Mouse (Mus musculus) T-cell, adult 2 months (primary cell): ENCODE measurements at regions not wholly inside any gene's neighbourhood (a gene's known extent, or its start where the extent isn't known, plus 50 kb on each side); places are given as distances from the start of the nearest gene placed in this dataset.

Source experiments
- DNase-seq: peaks from one replicate; pipeline ENCODE4 v3.0.0; 2022; ENCODE audit warnings: low spot score

DNA sequence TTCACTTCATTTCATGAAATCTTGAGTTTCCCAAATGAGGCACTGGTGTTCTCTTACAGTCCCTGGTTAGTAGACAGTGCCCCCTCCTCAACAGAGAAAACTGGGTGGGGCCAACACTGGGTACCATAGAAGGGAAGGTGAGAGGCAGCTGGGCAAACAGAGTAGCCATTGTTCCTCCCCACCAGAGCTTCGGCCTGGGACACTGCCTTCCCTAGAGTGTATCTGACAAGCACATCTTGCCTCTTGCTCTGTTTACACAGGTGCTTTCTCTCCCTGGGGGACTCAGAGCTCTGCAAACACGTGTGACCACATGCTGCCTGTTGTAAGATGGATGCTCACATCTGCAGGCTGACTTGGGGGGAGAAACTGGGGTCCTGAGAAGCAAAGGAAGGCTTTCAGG lies 100.8 kb upstream of the Tnp1 start:
- DNase-seq: no peak

DNA sequence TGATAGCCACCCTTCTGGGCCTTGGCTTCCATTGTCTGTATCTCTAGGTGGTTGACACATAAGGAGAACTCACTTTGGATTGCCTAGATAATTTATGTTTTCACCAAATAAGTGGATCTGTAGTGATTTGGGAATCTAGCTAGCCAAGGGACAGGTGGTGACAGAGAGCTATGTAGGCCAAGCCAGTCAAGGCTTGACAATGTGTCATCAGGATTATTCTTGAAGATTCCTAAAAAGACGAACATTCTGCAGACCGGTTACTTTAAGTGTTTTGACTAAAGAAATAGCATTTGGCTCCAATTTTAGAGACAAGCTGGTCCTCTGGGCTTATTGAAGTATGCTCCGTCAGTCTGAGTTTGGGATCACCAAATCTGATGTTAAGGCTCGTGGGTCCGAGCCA lies 100.1 kb upstream of the Tnp1 start:
- no peak for DNase-seq

- no peak for DNase-seq
Observed at GRCm38 (mm10) chr1:73113137-73113536, 97.4 kb upstream of the Tnp1 start.

DNA sequence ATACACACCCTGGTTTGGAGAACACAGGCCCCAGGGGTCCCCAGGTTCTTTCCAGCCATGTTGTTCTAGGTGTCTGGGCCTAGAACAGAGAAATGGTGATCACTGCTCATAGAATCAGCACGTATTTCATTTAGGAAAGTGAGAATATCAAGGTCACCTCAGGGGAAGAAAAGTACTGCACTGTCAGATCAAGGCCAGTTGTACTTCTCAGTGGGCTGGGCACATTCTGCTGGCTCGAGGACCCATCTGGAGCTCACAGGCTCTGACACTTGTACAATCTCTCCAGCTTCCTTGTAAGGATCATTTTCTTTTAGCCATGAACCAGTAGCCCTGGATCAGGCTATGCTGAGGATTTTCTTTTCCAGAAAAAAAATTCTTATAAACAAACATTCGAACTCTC lies 97.0 kb upstream of the Tnp1 start:
- DNase-seq: no peak

DNA sequence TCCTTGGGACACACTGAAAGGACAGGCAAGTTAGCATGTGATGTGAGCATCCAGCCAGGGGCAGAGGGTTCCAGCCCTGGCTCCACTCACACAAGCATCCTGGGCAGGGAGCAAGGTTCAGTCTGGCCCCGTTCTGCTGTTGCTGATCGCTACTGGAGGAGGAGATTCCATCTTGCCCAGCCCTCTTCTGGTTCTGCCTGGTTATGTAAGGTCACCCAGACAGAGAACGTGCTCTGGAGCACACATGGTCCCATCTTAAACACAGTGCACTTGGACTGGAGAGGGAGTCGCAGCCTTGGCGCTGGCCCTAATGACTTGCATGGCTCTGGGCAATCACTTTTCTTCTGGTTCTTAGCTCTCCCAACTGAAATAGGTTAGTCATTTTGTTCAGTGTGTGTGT lies 96.2 kb upstream of the Tnp1 start:
- DNase-seq: no peak

DNA sequence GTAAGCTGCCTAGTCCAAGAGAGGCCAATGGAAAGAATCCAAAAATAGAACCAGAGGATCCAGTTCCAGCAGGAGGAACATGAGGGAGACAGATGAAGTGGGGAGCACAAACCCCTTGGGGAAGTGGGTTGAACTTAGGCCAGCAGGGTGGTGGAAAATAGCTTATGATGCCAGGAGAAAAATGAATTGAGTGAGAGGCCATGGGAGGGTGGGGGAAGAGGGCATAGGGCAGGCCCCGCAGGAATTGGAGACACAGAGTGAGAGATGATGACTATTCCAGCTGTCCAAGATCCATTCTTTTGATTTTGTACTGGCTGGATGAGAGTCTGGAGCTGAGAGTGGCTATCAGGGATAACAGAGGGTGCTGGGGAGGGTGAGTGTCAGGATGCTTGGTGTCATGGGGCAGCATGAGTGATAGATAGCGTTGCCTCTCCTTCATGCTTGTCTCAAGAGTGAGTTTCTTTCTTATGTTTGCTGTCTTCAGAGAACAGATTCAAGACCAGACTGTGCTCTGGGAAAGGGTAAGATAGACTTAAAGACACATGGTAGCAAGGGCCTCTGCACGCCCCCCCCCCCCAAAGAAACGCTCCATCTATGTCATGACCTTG lies 90.3 kb upstream of the Tnp1 start:
- DNase-seq: no peak

DNA sequence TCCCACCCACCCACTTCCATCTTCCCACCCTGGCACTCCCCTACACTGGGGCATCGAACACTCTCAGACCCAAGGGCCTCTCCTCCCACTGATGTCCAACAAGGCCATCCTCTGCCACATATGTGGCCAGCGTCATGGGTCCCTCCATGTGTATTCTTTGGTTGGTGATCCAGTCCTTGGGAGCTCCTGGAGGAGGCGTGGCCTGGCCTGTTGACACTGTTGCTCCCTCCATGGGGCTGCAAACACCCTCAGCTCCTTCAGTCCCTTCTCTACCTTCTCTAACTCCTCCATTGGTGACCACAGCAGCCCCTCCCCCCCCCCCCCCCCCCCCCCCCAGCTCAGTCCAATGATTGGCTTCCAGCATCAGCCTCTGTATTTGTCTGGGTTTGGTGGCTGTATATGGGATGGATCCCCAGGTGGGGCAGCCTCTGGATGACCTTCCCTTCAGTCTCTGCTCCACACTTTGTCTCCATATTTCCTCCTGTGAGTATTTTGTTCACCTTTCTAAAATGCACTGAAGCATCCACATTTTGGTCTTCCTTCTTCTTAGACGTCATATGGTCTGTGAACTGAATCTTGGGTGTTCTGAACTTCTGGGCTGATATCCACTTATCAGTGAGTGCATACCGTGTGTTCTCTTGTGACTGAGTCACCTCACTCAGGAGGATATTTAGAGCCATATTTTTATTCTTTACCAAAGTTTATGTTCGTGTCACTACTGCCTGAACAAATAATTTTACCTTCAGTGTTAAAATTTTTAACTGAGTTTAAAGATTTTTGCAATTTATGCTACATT lies 82.1 kb upstream of the Tnp1 start:
- DNase-seq: no peak

- DNase-seq: no peak
Observed at GRCm38 (mm10) chr1:73089636-73090035, 73.9 kb upstream of the Tnp1 start.

DNA sequence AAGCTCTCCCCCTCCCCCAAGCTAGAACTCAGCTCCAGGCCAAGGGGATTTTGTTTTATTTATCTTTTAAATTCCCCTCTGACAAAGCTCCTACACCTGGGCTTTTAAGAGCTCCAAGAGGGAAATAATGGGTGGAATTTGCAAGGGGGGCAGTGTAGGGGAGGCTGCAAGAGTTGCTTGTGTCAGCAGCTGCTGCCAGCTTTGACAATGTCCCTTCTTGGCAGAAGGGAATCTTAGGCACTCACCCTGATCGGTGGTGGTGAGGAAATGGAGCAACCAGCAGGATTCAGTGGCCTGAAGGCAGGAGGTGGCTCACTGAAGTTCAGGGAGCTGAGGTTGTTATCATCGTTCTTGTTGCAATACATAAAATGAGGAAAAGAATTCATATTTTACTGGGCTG lies 72.8 kb upstream of the Tnp1 start:
- no peak for DNase-seq

- no peak for DNase-seq
Observed at GRCm38 (mm10) chr1:73084946-73085345, 69.2 kb upstream of the Tnp1 start.

DNA sequence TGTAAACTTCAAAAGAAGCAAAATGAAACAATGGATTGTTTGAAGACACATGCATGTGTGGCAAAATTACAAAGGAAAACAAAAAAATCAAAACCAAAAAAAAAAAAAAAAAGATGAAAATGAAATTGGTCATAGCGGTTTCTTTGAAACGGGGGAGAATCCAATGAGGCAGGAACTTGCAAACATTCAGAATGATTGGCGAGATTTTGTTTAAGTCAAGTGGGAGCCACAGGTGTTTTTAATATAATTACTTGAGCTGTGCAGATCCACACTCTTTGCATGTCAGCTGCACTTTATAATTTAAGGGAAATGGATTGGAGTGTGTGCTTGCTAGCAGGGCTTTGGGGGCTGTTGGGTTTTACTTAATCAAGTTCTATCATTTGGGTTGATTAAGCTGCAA lies 67.7 kb upstream of the Tnp1 start:
- no peak for DNase-seq

DNA sequence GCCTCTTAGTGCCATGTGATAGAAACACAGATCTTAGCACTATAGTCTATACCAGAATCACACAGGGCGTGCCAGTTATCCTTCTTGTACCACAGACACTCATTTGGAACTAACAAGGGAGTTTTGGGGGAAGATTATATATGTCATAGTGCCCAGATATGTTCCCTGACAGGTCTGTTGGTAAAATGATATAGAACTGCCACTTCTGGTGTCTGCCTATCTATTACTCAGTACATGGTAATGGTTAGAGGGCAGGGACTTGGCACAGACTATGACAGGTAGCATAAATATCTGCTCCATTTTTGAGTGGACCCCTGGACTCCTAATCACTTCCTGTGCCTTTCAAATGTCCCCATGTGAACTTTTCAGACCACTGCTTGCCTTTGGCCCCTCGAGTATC lies 63.8 kb upstream of the Tnp1 start:
- no peak for DNase-seq

GRCm38 (mm10) chr1:73077156-73077555 lies 61.4 kb upstream of the Tnp1 start:
- no peak for DNase-seq

- no peak for DNase-seq
Observed at GRCm38 (mm10) chr1:73075699-73076373, 60.1 kb upstream of the Tnp1 start.

DNA sequence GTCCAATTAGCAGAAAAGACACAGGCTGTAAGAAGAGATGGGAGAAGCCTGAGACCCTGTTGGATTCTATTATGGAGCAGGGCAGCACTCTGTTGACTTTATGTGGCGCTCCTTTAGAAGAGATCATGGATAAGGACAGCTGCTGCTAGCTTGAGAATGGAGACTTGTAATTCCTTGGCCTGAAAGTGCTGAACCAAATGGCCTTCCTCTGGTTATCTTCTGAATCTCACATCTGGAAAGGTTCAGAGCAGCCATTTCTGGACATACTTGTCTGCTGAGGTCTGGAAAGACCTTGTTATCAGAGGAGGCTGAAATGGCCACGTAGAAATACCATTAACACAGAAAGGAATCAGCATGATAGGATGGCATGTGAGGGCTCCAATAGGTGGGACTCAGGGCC lies 59.5 kb upstream of the Tnp1 start:
- DNase-seq: no peak

DNA sequence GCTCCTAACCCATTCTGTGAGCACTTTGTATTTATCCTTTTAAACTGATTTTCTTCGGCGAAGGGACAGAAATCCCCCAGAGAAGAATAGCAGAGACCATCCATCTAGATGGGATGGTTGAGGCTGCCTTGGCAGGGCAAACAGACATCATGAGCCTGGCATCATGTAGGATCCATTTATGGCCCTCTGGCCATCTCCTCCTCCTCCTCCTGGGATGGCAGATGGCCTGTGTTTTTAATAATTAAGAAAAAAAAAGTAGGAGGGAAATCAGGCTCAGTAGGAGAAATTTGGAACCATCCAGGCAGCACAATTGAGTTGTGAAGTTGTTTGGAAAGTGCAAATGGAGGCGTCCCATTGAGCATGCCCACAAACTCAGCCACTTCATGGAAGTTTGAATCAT lies 58.8 kb upstream of the Tnp1 start:
- no peak for DNase-seq

- DNase-seq: no peak
Observed at GRCm38 (mm10) chr1:73072237-73072904, 56.7 kb upstream of the Tnp1 start.

DNA sequence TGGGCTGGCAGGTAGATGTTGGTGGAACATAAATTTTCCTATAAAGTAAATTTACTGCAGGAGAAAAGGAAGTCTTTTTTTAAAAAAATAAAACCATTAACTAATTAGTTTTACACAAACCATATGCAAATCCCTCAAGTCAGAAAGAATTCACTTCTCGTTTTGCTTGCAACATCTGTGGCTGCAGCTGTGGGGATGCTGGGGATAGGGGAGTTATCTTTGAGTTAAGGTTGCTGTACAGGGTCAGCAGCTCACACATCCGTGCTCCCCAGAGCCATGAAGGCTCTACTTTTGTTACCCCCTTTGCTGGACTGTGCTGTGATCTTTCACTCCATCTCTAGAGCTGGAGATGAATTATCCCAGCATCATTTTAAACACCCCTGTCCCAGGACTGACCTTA lies 54.4 kb upstream of the Tnp1 start:
- no peak for DNase-seq
